Mouse (Mus musculus): ENCODE data around the gene Evpl. TPM values are rescaled to one million over a fixed set of nuclear protein-coding genes. Genes with fewer than 3 reads are reported as not detected.

Evpl gene
- polyA plus RNA-seq, 1 experiment from 2014 or later = 1.1 TPM

Other genes starting within 250 kb of the Evpl start
- gene Galk1, start 225.4 kb downstream of the Evpl start, polyA plus RNA-seq (2014; fragmentation: Nextera tagmentation; extraction: Ambion mirVana) = 164 and 168 TPM in 2 replicates
- 2,190 and 2,300 TPM in 2 replicates for gene H3f3b, start 210.1 kb downstream of the Evpl start, polyA plus RNA-seq (2014; fragmentation: Nextera tagmentation; extraction: Ambion mirVana)
- 34.6 and 37.0 TPM in 2 replicates for gene Unk, start 207.8 kb downstream of the Evpl start, polyA plus RNA-seq (2014; fragmentation: Nextera tagmentation; extraction: Ambion mirVana)
- 1.1 and 1.3 TPM in 2 replicates for gene Unc13d, start 160.1 kb downstream of the Evpl start, polyA plus RNA-seq (2014; fragmentation: Nextera tagmentation; extraction: Ambion mirVana)
- gene Wbp2, start 151.1 kb downstream of the Evpl start, polyA plus RNA-seq (2014; fragmentation: Nextera tagmentation; extraction: Ambion mirVana) = 49.3 and 52.1 TPM in 2 replicates
- gene Trim47, start 110.9 kb downstream of the Evpl start, polyA plus RNA-seq (2014; fragmentation: Nextera tagmentation; extraction: Ambion mirVana) = 3.7 and 4.3 TPM in 2 replicates
- gene Trim65, start 106.9 kb downstream of the Evpl start, polyA plus RNA-seq (2014; fragmentation: Nextera tagmentation; extraction: Ambion mirVana) = 2.2 and 2.5 TPM in 2 replicates
- 110 and 111 TPM in 2 replicates for gene Mrpl38, start 99.2 kb downstream of the Evpl start, polyA plus RNA-seq (2014; fragmentation: Nextera tagmentation; extraction: Ambion mirVana)
- gene Fbf1, start 69.9 kb downstream of the Evpl start, polyA plus RNA-seq (2014; fragmentation: Nextera tagmentation; extraction: Ambion mirVana) = 28.2 and 35.0 TPM in 2 replicates
- 56.7 and 62.5 TPM in 2 replicates for gene Ten1, start 39.2 kb downstream of the Evpl start, polyA plus RNA-seq (2014; fragmentation: Nextera tagmentation; extraction: Ambion mirVana)
- gene Acox1, start 39.0 kb downstream of the Evpl start, polyA plus RNA-seq (2014; fragmentation: Nextera tagmentation; extraction: Ambion mirVana) = 19.1 and 19.4 TPM in 2 replicates
- gene Srp68, start 36.1 kb upstream of the Evpl start, polyA plus RNA-seq (2014; fragmentation: Nextera tagmentation; extraction: Ambion mirVana) = 88.2 and 96.9 TPM in 2 replicates
- 0.12 and 0.17 TPM in 2 replicates for gene Galr2, start 42.9 kb upstream of the Evpl start, polyA plus RNA-seq (2014; fragmentation: Nextera tagmentation; extraction: Ambion mirVana)
- gene Exoc7, start 69.2 kb upstream of the Evpl start, polyA plus RNA-seq (2014; fragmentation: Nextera tagmentation; extraction: Ambion mirVana) = 69.4 and 69.5 TPM in 2 replicates
- 0.09 and 0.20 TPM in 2 replicates for gene Foxj1, start 97.3 kb upstream of the Evpl start, polyA plus RNA-seq (2014; fragmentation: Nextera tagmentation; extraction: Ambion mirVana)
- gene Rnf157, start 175.0 kb upstream of the Evpl start, polyA plus RNA-seq (2014; fragmentation: Nextera tagmentation; extraction: Ambion mirVana) = 20.8 and 23.2 TPM in 2 replicates
- gene Ubald2, start 196.0 kb upstream of the Evpl start, polyA plus RNA-seq (2014; fragmentation: Nextera tagmentation; extraction: Ambion mirVana) = 82.3 and 85.4 TPM in 2 replicates
- 0.20 and 0.37 TPM in 2 replicates for gene Qrich2, start 228.2 kb upstream of the Evpl start, polyA plus RNA-seq (2014; fragmentation: Nextera tagmentation; extraction: Ambion mirVana)